ENCODE assay signal across 9 mouse cellular contexts in genomic region chr19:8679031-8679779, GRCm38 (mm10). TPM values are rescaled to one million over a fixed set of nuclear protein-coding genes. Genes with fewer than 3 reads are reported as not detected.
A peak's percentile ranks its signal among the peaks of the same experiment; 100 is the strongest.
DNase-seq lines count a peak whose midpoint lies in the region; TF ChIP-seq lines count a peak whose summit lies in the region.
"Had no signal": no experiment of that assay in that cellular context is flagged by ENCODE, and none has a peak within 500 bp of the region (broad histone marks: within the 10 kb centered on the region; RNA-seq: fewer than 3 reads in every experiment).

No protein-coding gene starts in this region.

- WGBS in heart, adult 2 months, result 26% methylated on average over 18 of the region's 18 CpGs

- peak; percentile 30 to 46 for DNase-seq in heart, adult 2 months
- no peak for DNase-seq in heart, postnatal 4 days
- DNase-seq in fat pad, adult 2 months (ENCODE audit: extremely low read depth, low read depth, low spot score), result peak; percentile 62
- peak; percentile 41 for DNase-seq in kidney, postnatal 14 days
- DNase-seq in lung, postnatal 36 days, result peak; percentile 69
- no peak for DNase-seq in right cerebral cortex, adult 2 months (ENCODE audit: low spot score in 2 of 2)
- DNase-seq in frontal cortex, postnatal 10 days (ENCODE audit: low spot score in 2 of 2), result no peak
- no peak for DNase-seq in gastrocnemius, postnatal 14 days

- H3K4me1 ChIP-seq in heart, adult 2 months (ENCODE audit: control insufficient read depth, insufficient read depth, low read length), result peaks cover 3% of the 10 kb centered on the region; the same call in 1 of the 2 replicates

- no peaks in the 10 kb centered on the region for H3K27me3 ChIP-seq in heart, adult 2 months (ENCODE audit: control insufficient read depth, insufficient read depth, low read length)
- H3K27me3 ChIP-seq: neural tube, embryonic 13.5 days had no signal

- peak overlapping the region; percentile 57 for H3K9ac ChIP-seq in heart, adult 2 months (ENCODE audit: low read depth, low read length)
- H3K9ac ChIP-seq: neural tube, embryonic 13.5 days had no signal

- no peaks in the 10 kb centered on the region for H3K36me3 ChIP-seq in heart, adult 2 months (ENCODE audit: control insufficient read depth, insufficient read depth, low read length)
- H3K36me3 ChIP-seq: neural tube, embryonic 13.5 days had no signal

- peak; percentile 41 for TF ChIP-seq CTCF in heart, adult 2 months (IDR thresholded peaks at IDR 0.05)

- intact Hi-C loops in heart, adult 2 months (cut with DNase I), result no loop called here
- intact Hi-C loops in gastrocnemius, postnatal 14 days (cut with DNase I; ENCODE audit: low total_unique reads), result no loop called here

- H3K79me2 ChIP-seq in heart, adult 2 months (replicated peaks; ENCODE audit: control insufficient read depth, insufficient read depth, low read length), result no peaks in the 10 kb centered on the region

- H3K4me3 ChIP-seq in heart, adult 2 months, result peak overlapping the region; percentile 41
- H3K4me3 ChIP-seq: neural tube, embryonic 13.5 days had no signal

- no peak for TF ChIP-seq EP300 in heart, adult 2 months (IDR thresholded peaks at IDR 0.05; ENCODE audit: insufficient read depth, low read depth, low read length)

- peak overlapping the region; percentile 56 for H3K27ac ChIP-seq in heart, adult 2 months
- H3K27ac ChIP-seq: neural tube, embryonic 13.5 days had no signal

- TF ChIP-seq POLR2A in heart, adult 2 months (IDR thresholded peaks at IDR 0.05; ENCODE audit: insufficient read depth, low read depth, low read length), result no peak

RNA-seq across cellular contexts. Expression of gene Chrm1, which starts 15.6 kb away (rescaled TPM):
- total RNA-seq in heart, adult 2 months (2021), result not detected
- polyA plus RNA-seq in heart, adult 2 months (2012; rRNA removed), result 0.09 and 0.21 TPM in 2 replicates
- total RNA-seq in heart, postnatal 4 days (2021), result not detected
- under 1 TPM in 1 of 2 experiments, not detected in 1; 0.02 TPM for total RNA-seq in gastrocnemius, postnatal 14 days (2021)

RNA-seq across cellular contexts. Expression of gene Slc3a2, which starts 44.0 kb away (rescaled TPM):
- 10 to 100 TPM; 41.0 to 42.2 TPM for total RNA-seq in heart, adult 2 months (2021)
- polyA plus RNA-seq in heart, adult 2 months (2012; rRNA removed), result 60.9 and 61.1 TPM in 2 replicates
- total RNA-seq in heart, postnatal 4 days (2021), result 10 to 100 TPM; 62.4 to 66.3 TPM
- total RNA-seq in gastrocnemius, postnatal 14 days (2021), result 10 to 100 TPM; 24.6 to 26.8 TPM

RNA-seq across cellular contexts. Expression of gene Wdr74, which starts 56.4 kb away (rescaled TPM):
- total RNA-seq in heart, adult 2 months (2021), result 10 to 100 TPM; 18.7 to 19.2 TPM
- polyA plus RNA-seq in heart, adult 2 months (2012; rRNA removed), result 15.7 and 18.2 TPM in 2 replicates
- 10 to 100 TPM; 30.3 to 31.1 TPM for total RNA-seq in heart, postnatal 4 days (2021)
- total RNA-seq in gastrocnemius, postnatal 14 days (2021), result 10 to 100 TPM; 21.7 to 23.4 TPM

Comparison
In these comparisons a context has a peak if more than half of its experiments do, and no peak if none do; other contexts are left out.
1. DNase-seq: peak in heart, adult 2 months (2 of 2), fat pad, adult 2 months (single experiment), kidney, postnatal 14 days (single experiment) and lung, postnatal 36 days (single experiment); none in heart, postnatal 4 days (single experiment), right cerebral cortex, adult 2 months (0 of 2), frontal cortex, postnatal 10 days (0 of 2) and gastrocnemius, postnatal 14 days (single experiment).